Mouse (Mus musculus) liver, adult 2 months (tissue): ENCODE results near the gene Gk5. TPM values are rescaled to one million over a fixed set of nuclear protein-coding genes. Genes with fewer than 3 reads are reported as not detected.

Source experiments
- DNase-seq: peaks from one replicate; pipeline ENCODE4 v3.0.0-alpha.2; 2011; ENCODE audit warnings: low read depth, low spot score; ENCODE audit errors: extremely low read depth
- H3K27ac ChIP-seq: fragments of 200-500 bp; replicated peaks from 2 replicates; pipeline ENCODE4 v1.5.1; 2012; ENCODE audit warnings: low read depth, mild to moderate bottlenecking, control low read depth, inconsistent platforms, low read length; ENCODE audit not compliant: insufficient read depth
- H3K27me3 ChIP-seq: fragments of 200-500 bp; 2 replicates; pipeline ENCODE4 v1.6.1; 2012; ENCODE audit warnings: mild to moderate bottlenecking, moderate library complexity, low read length, inconsistent platforms; ENCODE audit not compliant: control insufficient read depth, insufficient read depth
- H3K36me3 ChIP-seq: fragments of 200-500 bp; 2 replicates; pipeline ENCODE4 v1.6.1; 2012; ENCODE audit warnings: low read length, inconsistent platforms; ENCODE audit not compliant: control insufficient read depth, insufficient read depth
- H3K4me1 ChIP-seq: fragments of 200-500 bp; 2 replicates; pipeline ENCODE4 v1.6.1; 2011; ENCODE audit warnings: low read length; ENCODE audit not compliant: control insufficient read depth, insufficient read depth
- H3K4me3 ChIP-seq: fragments of 200-500 bp; 2 replicates; pipeline ENCODE4 v1.5.1; 2011; ENCODE audit warnings: low read depth, mild to moderate bottlenecking, control low read depth, low read length, moderate library complexity; ENCODE audit not compliant: insufficient read depth
- H3K79me2 ChIP-seq: fragments of 200-500 bp; 2 replicates; pipeline ENCODE4 v1.6.1; 2012; ENCODE audit warnings: inconsistent platforms, mild to moderate bottlenecking, low read length, moderate library complexity; ENCODE audit not compliant: control insufficient read depth, insufficient read depth
- H3K9ac ChIP-seq: fragments of 200-500 bp; 2 replicates; pipeline ENCODE4 v1.6.1; 2012; ENCODE audit warnings: low read depth, mild to moderate bottlenecking, control low read depth, inconsistent platforms, low read length
- CTCF ChIP-seq: fragments of 200-500 bp; IDR thresholded peaks from 2 replicates; pipeline ENCODE4 v1.5.1; 2011; ENCODE audit warnings: low read depth, low read length, control low read depth
- POLR2A ChIP-seq: fragments of 200-500 bp; IDR thresholded peaks from 2 replicates; pipeline ENCODE4 v1.6.1; 2011; ENCODE audit warnings: low read length, control low read depth; ENCODE audit not compliant: insufficient read depth; ENCODE audit errors: extremely low read depth
- WGBS: fragments of 180-500 bp; shearing (Covaris S2); methylation state at CpG from one replicate; pipeline ENCODE4 v1.1.7; 2018; 5-methylcytosine and 5-hydroxymethylcytosine counted together
- polyA plus RNA-seq: library from polyadenylated mRNA; depleted of rRNA; stranded (reverse); fragments of >200 nt; gene quantifications from 2 replicates; pipeline ENCODE4 v1.2.3, GENCODE M21; 2012
- total RNA-seq: library from RNA; depleted of rRNA; stranded (reverse); fragments of >200 nt; gene quantifications from 2 replicates; pipeline ENCODE4 v1.2.3, GENCODE M21; 2014

The Gk5 gene
- total and polyA plus RNA-seq, 2 experiments: 0.06 to 0.37 TPM

GRCm38 (mm10) chr9:96138958-96139357 is 19.8 kb downstream of the Gk5 start:
- peaks cover 2% of the 10 kb centered on the region for H3K4me1 ChIP-seq
- no peaks in the 10 kb centered on the region for H3K79me2 ChIP-seq
- no peaks in the 10 kb centered on the region for H3K36me3 ChIP-seq
- 0 out of 2 replicates have a peak, but pooled peaks cover 3% of the 10 kb centered on the region for H3K27me3 ChIP-seq
- 89% methylated on average over 9 of the region's 9 CpGs for WGBS
- TF ChIP-seq POLR2A: no peak
- no peak for TF ChIP-seq CTCF
- no peak for DNase-seq
- H3K27ac ChIP-seq: no peak overlapping the region
- no peak overlapping the region for H3K4me3 ChIP-seq
- no peak overlapping the region for H3K9ac ChIP-seq

GRCm38 (mm10) chr9:96139876-96140275 is 20.7 kb downstream of the Gk5 start:
- Histone ChIP-seq H3K36me3 (no peaks in the 10 kb centered on the region), H3K9ac (no peak overlapping the region), H3K4me1 (peaks cover 2% of the 10 kb centered on the region), H3K27me3 (0 out of 2 replicates have a peak, but pooled peaks cover 3% of the 10 kb centered on the region), H3K27ac (no peak overlapping the region), H3K79me2 (no peaks in the 10 kb centered on the region), H3K4me3 (no peak overlapping the region)
- TF ChIP-seq POLR2A: no peak
- TF ChIP-seq CTCF: no peak
- DNase-seq: no peak
- WGBS: 65% methylated on average over 5 of the region's 5 CpGs

DNA sequence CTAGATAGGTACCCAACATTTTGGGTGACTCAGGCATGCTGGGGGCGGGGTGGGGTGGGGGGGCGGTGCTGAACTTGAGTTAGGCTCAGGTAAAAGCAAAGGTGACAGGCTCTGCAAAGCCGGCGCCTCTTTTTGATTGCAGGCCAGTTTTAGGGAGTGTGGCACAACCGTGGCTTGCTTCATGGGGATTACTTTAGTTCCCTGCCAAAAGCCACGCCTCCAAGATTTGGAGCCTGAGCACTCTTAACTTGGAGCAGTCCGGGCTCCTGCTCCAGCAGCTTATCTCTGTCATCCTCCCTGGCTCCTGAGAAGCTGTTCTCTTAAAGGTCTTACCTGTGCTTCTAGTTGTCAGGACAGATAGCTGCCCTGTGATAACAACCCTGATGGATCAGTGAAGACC is 21.8 kb downstream of the Gk5 start:
- H3K79me2 ChIP-seq: no peaks in the 10 kb centered on the region
- no peak for DNase-seq
- 63% methylated on average over 7 of the region's 7 CpGs for WGBS
- H3K27me3 ChIP-seq: peaks cover 3% of the 10 kb centered on the region; the same call in 1 of the 2 replicates
- no peaks in the 10 kb centered on the region for H3K4me1 ChIP-seq
- no peak overlapping the region for H3K9ac ChIP-seq
- no peak overlapping the region for H3K4me3 ChIP-seq
- no peak overlapping the region for H3K27ac ChIP-seq
- TF ChIP-seq POLR2A: no peak
- TF ChIP-seq CTCF: no peak
- no peaks in the 10 kb centered on the region for H3K36me3 ChIP-seq

DNA sequence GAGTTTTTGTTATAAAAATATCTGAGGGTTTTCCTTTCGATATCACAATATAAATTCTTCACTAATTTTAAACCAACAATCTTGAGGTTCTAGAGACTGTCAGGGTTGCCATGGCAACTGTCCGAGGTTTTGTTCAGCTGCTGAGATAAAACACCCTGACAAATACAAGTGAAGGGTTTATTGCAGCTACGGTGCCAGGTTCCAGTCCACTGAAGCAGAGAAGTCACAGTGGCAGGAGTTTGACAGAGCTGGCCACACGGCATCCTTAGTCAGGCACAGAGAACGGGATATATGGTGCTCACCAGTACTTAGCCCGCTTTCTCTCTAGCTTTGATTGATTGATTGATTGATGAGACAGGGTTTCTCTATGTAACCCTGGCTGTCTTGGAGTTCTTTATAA is 23.3 kb downstream of the Gk5 start:
- TF ChIP-seq CTCF (no peak), POLR2A (no peak)
- Histone ChIP-seq H3K27me3 (peaks cover 3% of the 10 kb centered on the region; the same call in 1 of the 2 replicates), H3K36me3 (no peaks in the 10 kb centered on the region), H3K4me3 (no peak overlapping the region), H3K9ac (no peak overlapping the region), H3K4me1 (no peaks in the 10 kb centered on the region), H3K27ac (no peak overlapping the region), H3K79me2 (no peaks in the 10 kb centered on the region)
- 81% methylated on average over 6 of the region's 6 CpGs for WGBS
- DNase-seq: no peak

- Histone ChIP-seq H3K27ac (no peak overlapping the region), H3K4me3 (no peak overlapping the region), H3K27me3 (peaks cover 3% of the 10 kb centered on the region; the same call in 1 of the 2 replicates), H3K36me3 (no peaks in the 10 kb centered on the region), H3K79me2 (no peaks in the 10 kb centered on the region), H3K4me1 (no peaks in the 10 kb centered on the region), H3K9ac (no peak overlapping the region)
- WGBS: 92% methylated on average over 4 of the region's 4 CpGs
- TF ChIP-seq POLR2A (no peak), CTCF (no peak)
- no peak for DNase-seq
These were observed 24.5 kb downstream of the Gk5 start for GRCm38 (mm10) chr9:96143633-96144032.

DNA sequence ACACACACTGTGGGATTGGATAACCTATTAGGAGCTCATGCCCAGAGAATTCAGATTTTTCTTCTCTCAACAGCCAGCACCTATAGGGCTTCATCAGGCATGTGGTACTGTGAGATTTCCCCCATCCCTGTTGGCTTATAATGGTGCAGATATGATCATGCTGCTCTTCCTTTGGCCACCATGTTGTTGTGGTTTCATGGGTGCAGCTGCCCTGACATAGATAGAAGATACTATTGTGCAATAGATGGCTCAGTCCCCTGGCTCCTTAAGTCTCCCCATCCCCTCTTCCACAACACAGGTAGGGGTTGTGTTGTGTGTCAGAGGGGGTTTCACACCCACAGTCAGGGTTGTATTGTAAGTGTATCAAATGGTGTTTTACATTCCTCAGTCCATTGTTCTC is 25.7 kb downstream of the Gk5 start:
- H3K79me2 ChIP-seq: no peaks in the 10 kb centered on the region
- DNase-seq: no peak

More for the DNA sequence above, 25.7 kb downstream of the Gk5 start:
- no peak overlapping the region for H3K27ac ChIP-seq
- H3K36me3 ChIP-seq: no peaks in the 10 kb centered on the region
- TF ChIP-seq POLR2A (no peak), CTCF (no peak)
- H3K4me1 ChIP-seq: no peaks in the 10 kb centered on the region
- H3K27me3 ChIP-seq: no peaks in the 10 kb centered on the region; the same call in 1 of the 2 replicates
- no peak overlapping the region for H3K9ac ChIP-seq
- no peak overlapping the region for H3K4me3 ChIP-seq
